In the genomic region with DNA sequence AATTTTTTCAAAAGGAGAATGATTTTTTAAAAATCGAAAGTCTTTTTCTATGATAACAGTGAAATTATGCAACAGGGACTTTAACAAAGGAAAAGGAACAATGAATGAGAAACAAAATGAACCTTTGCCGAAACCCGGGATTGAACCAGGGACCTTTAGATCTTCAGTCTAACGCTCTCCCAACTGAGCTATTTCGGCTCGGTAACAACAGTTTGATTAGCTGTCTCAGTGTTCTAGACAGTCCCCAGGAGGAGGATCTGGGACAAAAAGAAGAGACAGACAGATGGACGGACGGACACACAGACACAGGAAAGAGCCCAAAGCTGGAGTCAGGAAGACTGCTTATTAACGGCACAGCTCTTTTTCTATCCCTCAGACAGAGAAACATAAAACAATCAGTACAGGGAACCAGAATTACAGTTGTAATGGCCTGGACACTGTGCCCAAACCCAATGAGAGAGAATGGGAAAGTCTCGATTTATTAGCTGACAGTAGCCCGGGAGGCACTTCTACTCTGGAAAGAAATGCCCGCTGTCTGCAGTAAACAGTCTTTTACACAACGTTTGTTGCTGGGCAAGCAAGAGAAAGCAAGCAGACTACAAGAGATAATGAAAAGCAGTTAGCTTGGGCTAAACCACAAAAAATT, we compare ENCODE assay signal across 8 mouse cellular contexts. TPM values are rescaled to one million over a fixed set of nuclear protein-coding genes. Genes with fewer than 3 reads are reported as not detected.
DNase-seq lines count a peak whose midpoint lies in the region; ATAC-seq and TF ChIP-seq lines count a peak whose summit lies in the region.

No protein-coding gene starts in this region.

- TF ChIP-seq CTCF in lung, postnatal 0 days (IDR thresholded peaks at IDR 0.05), result no peak

- no peaks in the 10 kb centered on the region for H3K9me3 ChIP-seq in heart, embryonic 15.5 days (replicated peaks)
- no peaks in the 10 kb centered on the region for H3K9me3 ChIP-seq in lung, postnatal 0 days (ENCODE audit: low read length)

- WGBS in heart, embryonic 15.5 days, result 2% methylated on average over 13 of the region's 13 CpGs
- WGBS in lung, postnatal 0 days, result 3% methylated on average over 13 of the region's 13 CpGs

- H3K27ac ChIP-seq in heart, embryonic 15.5 days, result no peak overlapping the region
- no peak overlapping the region for H3K27ac ChIP-seq in lung, postnatal 0 days (ENCODE audit: low read length)

- H3K36me3 ChIP-seq in heart, embryonic 15.5 days, result no peaks in the 10 kb centered on the region
- no peaks in the 10 kb centered on the region for H3K36me3 ChIP-seq in lung, postnatal 0 days (ENCODE audit: insufficient read depth, low read length)

- H3K4me3 ChIP-seq in heart, embryonic 15.5 days, result peak overlapping the region; percentile 50
- H3K4me3 ChIP-seq in lung, postnatal 0 days (ENCODE audit: low read depth, low read length), result peak overlapping the region; percentile 22

- no peak overlapping the region for H3K9ac ChIP-seq in heart, embryonic 15.5 days
- H3K9ac ChIP-seq in lung, postnatal 0 days (replicated peaks; ENCODE audit: low read depth), result no peak overlapping the region

- no peak for TF ChIP-seq EP300 in lung, postnatal 0 days (IDR thresholded peaks at IDR 0.05)

- H3K27me3 ChIP-seq in heart, embryonic 15.5 days, result no peaks in the 10 kb centered on the region
- H3K27me3 ChIP-seq in lung, postnatal 0 days (replicated peaks; ENCODE audit: insufficient read depth, low read length), result no peaks in the 10 kb centered on the region

- 0 out of 2 replicates have a peak, but pooled peaks cover 2% of the 10 kb centered on the region for H3K4me1 ChIP-seq in heart, embryonic 15.5 days (replicated peaks)
- H3K4me1 ChIP-seq in lung, postnatal 0 days (ENCODE audit: insufficient read depth, low read depth, low read length), result no peaks in the 10 kb centered on the region

- H3K4me2 ChIP-seq in heart, embryonic 15.5 days, result peak overlapping the region; percentile 58
- peak overlapping the region; percentile 33 for H3K4me2 ChIP-seq in lung, postnatal 0 days (replicated peaks; ENCODE audit: low read depth, low read length)

- DNase-seq in A20 (ENCODE audit: low read depth, low spot score) (peak; percentile 83), MN1 (ENCODE audit: low spot score) (peak; percentile 74)
- peak; percentile 71 for DNase-seq in embryo, embryonic 11.5 days (ENCODE audit: low read depth, low spot score)
- peak; percentile 53 to 84 for DNase-seq in layer of hippocampus, adult 18-20 months (ENCODE audit: low spot score in 2 of 2)
- DNase-seq in lung, postnatal 0 days (ENCODE audit: low spot score), result peak; percentile 58
- peak; percentile 61 for DNase-seq in retina, postnatal 1 day
- no peak for DNase-seq in urinary bladder, postnatal 10 days (ENCODE audit: low spot score)

- no peak for ATAC-seq in heart, embryonic 15.5 days (replicated peaks; ENCODE audit: insufficient number of reproducible peaks, insufficient read depth, low FRiP score, low read depth)
- no peak; the same call in 1 of the 2 replicates for ATAC-seq in lung, postnatal 0 days

RNA-seq across cellular contexts. Expression of a gene that starts 49.3 kb away (rescaled TPM):
- polyA plus RNA-seq in heart, embryonic 15.5 days (2015; fragmentation: Nextera tagmentation; extraction: Ambion mirVana), result 7.8 TPM in 2 replicates
- total RNA-seq in layer of hippocampus, adult 18-20 months (2021), result 10 to 100 TPM; 36.0 to 38.4 TPM
- 3.0 and 3.8 TPM in 2 replicates for polyA plus RNA-seq in lung, postnatal 0 days (2015; fragmentation: Nextera tagmentation; extraction: Ambion mirVana)

RNA-seq across cellular contexts. Expression of a gene that starts 49.6 kb away (rescaled TPM):
- 1,372 and 1,424 TPM in 2 replicates for polyA plus RNA-seq in heart, embryonic 15.5 days (2015; fragmentation: Nextera tagmentation; extraction: Ambion mirVana)
- total RNA-seq in layer of hippocampus, adult 18-20 months (2021), result 10 to 100 TPM in 1 of 2 experiments, not detected in 1; 24.8 TPM
- 382 and 386 TPM in 2 replicates for polyA plus RNA-seq in lung, postnatal 0 days (2015; fragmentation: Nextera tagmentation; extraction: Ambion mirVana)

RNA-seq across cellular contexts. Expression of a gene that starts 50.9 kb away (rescaled TPM):
- polyA plus RNA-seq in heart, embryonic 15.5 days (2015; fragmentation: Nextera tagmentation; extraction: Ambion mirVana), result 6.2 and 11.6 TPM in 2 replicates
- total RNA-seq in layer of hippocampus, adult 18-20 months (2021), result 10 to 100 TPM; 39.3 to 58.5 TPM
- 4.6 and 6.0 TPM in 2 replicates for polyA plus RNA-seq in lung, postnatal 0 days (2015; fragmentation: Nextera tagmentation; extraction: Ambion mirVana)
